In genomic region chr11:89259338-89259915, GRCm38 (mm10) we compare ENCODE assay signal across 23 mouse cellular contexts. TPM values are rescaled to one million over a fixed set of nuclear protein-coding genes. Genes with fewer than 3 reads are reported as not detected.
DNase-seq lines count a peak whose midpoint lies in the region; ATAC-seq lines count a peak whose summit lies in the region.
"Had no signal": no experiment of that assay in that cellular context is flagged by ENCODE, and none has a peak within 500 bp of the region (broad histone marks: within the 10 kb centered on the region; RNA-seq: fewer than 3 reads in every experiment).

No protein-coding gene starts in this region.

- H3K27ac ChIP-seq in hindbrain, embryonic 11.5 days (ENCODE audit: low read depth, low read length) = no peak overlapping the region
- no peak overlapping the region for H3K27ac ChIP-seq in hindbrain, embryonic 14.5 days
- H3K27ac ChIP-seq in forebrain, embryonic 12.5 days = peak overlapping the region; percentile 65
- H3K27ac ChIP-seq in midbrain, embryonic 13.5 days = no peak overlapping the region
- H3K27ac ChIP-seq: embryonic facial prominence, embryonic 13.5 days; left cerebral cortex, adult 2 months; neural tube, embryonic 13.5 days had no signal

- peak; percentile 70; the same call in 1 of the 2 replicates for ATAC-seq in hindbrain, embryonic 11.5 days (ENCODE audit: low FRiP score)
- ATAC-seq in hindbrain, embryonic 14.5 days (ENCODE audit: low FRiP score) = no peak
- ATAC-seq in forebrain, embryonic 12.5 days (ENCODE audit: low FRiP score) = peak; percentile 80
- 0 out of 2 replicates have a peak, but pooled peaks have one; percentile 9 for ATAC-seq in midbrain, embryonic 13.5 days
- ATAC-seq: lung, postnatal 0 days had no signal

- DNase-seq in hindbrain, embryonic 11.5 days (ENCODE audit: low spot score) = peak; percentile 34
- DNase-seq in hindbrain, embryonic 14.5 days (ENCODE audit: low spot score) = no peak
- peak; percentile 39 for DNase-seq in embryo, embryonic 10.5 days (ENCODE audit: low spot score)
- no peak for DNase-seq in right cerebral cortex, adult 18-20 months
- DNase-seq in gastrocnemius, adult 8-10 months (ENCODE audit: low spot score in 2 of 2) = no peak
- DNase-seq: adrenal gland, postnatal 36 days; B cell, adult 2 months; cerebellum, adult 18-20 months; cerebellum, postnatal 25 days; gastrocnemius, postnatal 25 days; kidney, adult 2 months; kidney, postnatal 10 days; left cerebral cortex, postnatal 4 days; liver; right cerebral cortex, postnatal 4 days; thymus, adult 2 months had no signal

- H3K9me3 ChIP-seq in hindbrain, embryonic 11.5 days (ENCODE audit: control insufficient read depth, low read length) = no peaks in the 10 kb centered on the region
- H3K9me3 ChIP-seq in hindbrain, embryonic 14.5 days (ENCODE audit: control insufficient read depth, low read length) = no peaks in the 10 kb centered on the region
- no peaks in the 10 kb centered on the region for H3K9me3 ChIP-seq in forebrain, embryonic 12.5 days
- no peaks in the 10 kb centered on the region for H3K9me3 ChIP-seq in midbrain, embryonic 13.5 days
- H3K9me3 ChIP-seq: embryonic facial prominence, embryonic 13.5 days; neural tube, embryonic 13.5 days had no signal

- H3K27me3 ChIP-seq in hindbrain, embryonic 11.5 days (ENCODE audit: control insufficient read depth, insufficient read depth, low read length) = no peaks in the 10 kb centered on the region
- H3K27me3 ChIP-seq in hindbrain, embryonic 14.5 days (ENCODE audit: control insufficient read depth, insufficient read depth, low read length) = no peaks in the 10 kb centered on the region
- no peaks in the 10 kb centered on the region for H3K27me3 ChIP-seq in forebrain, embryonic 12.5 days
- no peaks in the 10 kb centered on the region for H3K27me3 ChIP-seq in midbrain, embryonic 13.5 days
- H3K27me3 ChIP-seq: embryonic facial prominence, embryonic 13.5 days; neural tube, embryonic 13.5 days had no signal

- no peak overlapping the region for H3K4me2 ChIP-seq in hindbrain, embryonic 11.5 days (replicated peaks; ENCODE audit: low read depth, low read length)
- H3K4me2 ChIP-seq in hindbrain, embryonic 14.5 days (replicated peaks) = no peak overlapping the region
- H3K4me2 ChIP-seq in forebrain, embryonic 12.5 days = no peak overlapping the region
- no peak overlapping the region for H3K4me2 ChIP-seq in midbrain, embryonic 13.5 days (replicated peaks)
- H3K4me2 ChIP-seq: embryonic facial prominence, embryonic 13.5 days; neural tube, embryonic 13.5 days had no signal

- no peaks in the 10 kb centered on the region for H3K36me3 ChIP-seq in hindbrain, embryonic 11.5 days (ENCODE audit: control insufficient read depth, insufficient read depth, low read length)
- H3K36me3 ChIP-seq in hindbrain, embryonic 14.5 days (replicated peaks; ENCODE audit: control insufficient read depth, insufficient read depth) = no peaks in the 10 kb centered on the region
- no peaks in the 10 kb centered on the region for H3K36me3 ChIP-seq in forebrain, embryonic 12.5 days (replicated peaks)
- no peaks in the 10 kb centered on the region for H3K36me3 ChIP-seq in midbrain, embryonic 13.5 days
- H3K36me3 ChIP-seq: embryonic facial prominence, embryonic 13.5 days; neural tube, embryonic 13.5 days had no signal

- no peak overlapping the region for H3K9ac ChIP-seq in hindbrain, embryonic 11.5 days (ENCODE audit: low read depth, low read length)
- no peak overlapping the region for H3K9ac ChIP-seq in hindbrain, embryonic 14.5 days
- H3K9ac ChIP-seq in forebrain, embryonic 12.5 days = no peak overlapping the region
- no peak overlapping the region for H3K9ac ChIP-seq in midbrain, embryonic 13.5 days (replicated peaks)
- H3K9ac ChIP-seq: embryonic facial prominence, embryonic 13.5 days; neural tube, embryonic 13.5 days had no signal

- H3K4me1 ChIP-seq in hindbrain, embryonic 11.5 days (replicated peaks; ENCODE audit: control insufficient read depth, insufficient read depth, low read length) = no peaks in the 10 kb centered on the region
- H3K4me1 ChIP-seq in hindbrain, embryonic 14.5 days (replicated peaks; ENCODE audit: control insufficient read depth, insufficient read depth, low read length) = 0 out of 2 replicates have a peak, but pooled peaks cover 3% of the 10 kb centered on the region
- peaks cover 33% of the 10 kb centered on the region for H3K4me1 ChIP-seq in forebrain, embryonic 12.5 days
- peaks cover 21% of the 10 kb centered on the region for H3K4me1 ChIP-seq in midbrain, embryonic 13.5 days (replicated peaks)

- no peak overlapping the region for H3K4me3 ChIP-seq in hindbrain, embryonic 11.5 days (ENCODE audit: low read depth, low read length)
- no peak overlapping the region for H3K4me3 ChIP-seq in hindbrain, embryonic 14.5 days (replicated peaks; ENCODE audit: low read length)
- no peak overlapping the region for H3K4me3 ChIP-seq in forebrain, embryonic 12.5 days (replicated peaks)
- no peak overlapping the region for H3K4me3 ChIP-seq in midbrain, embryonic 13.5 days (replicated peaks)
- H3K4me3 ChIP-seq: embryonic facial prominence, embryonic 13.5 days; left cerebral cortex, adult 2 months; neural tube, embryonic 13.5 days had no signal

- 38% methylated on average over 7 of the region's 7 CpGs for WGBS in hindbrain, embryonic 11.5 days
- WGBS in hindbrain, embryonic 14.5 days = 25% methylated on average over 7 of the region's 7 CpGs
- 12% methylated on average over 7 of the region's 7 CpGs for WGBS in forebrain, embryonic 12.5 days
- WGBS in midbrain, embryonic 13.5 days = 20% methylated on average over 7 of the region's 7 CpGs

RNA-seq across cellular contexts. Expression of gene Nog, which starts 42.7 kb away (rescaled TPM):
- 4.9 and 6.5 TPM in 2 replicates for polyA plus RNA-seq in hindbrain, embryonic 11.5 days (2014; fragmentation: Nextera tagmentation; extraction: Ambion mirVana)
- 4.0 and 6.1 TPM in 2 replicates for polyA plus RNA-seq in hindbrain, embryonic 14.5 days (2014; fragmentation: Nextera tagmentation; extraction: Ambion mirVana)
- 6.4 TPM in 2 replicates for polyA plus RNA-seq in forebrain, embryonic 12.5 days (2016; fragmentation: Nextera tagmentation; extraction: Ambion mirVana)
- 2.7 and 3.2 TPM in 2 replicates for polyA plus RNA-seq in midbrain, embryonic 13.5 days (2015; fragmentation: Nextera tagmentation; extraction: Ambion mirVana)
- 1 to 10 TPM; 2.0 to 3.6 (median 2.8) TPM for total RNA-seq in gastrocnemius, adult 8-10 months (2022)
- polyA plus RNA-seq: liver, embryonic 16.5 days had no signal

Comparison
In these comparisons a context has a peak if more than half of its experiments do, and no peak if none do; other contexts are left out.
1. DNase-seq: peak in hindbrain, embryonic 11.5 days (single experiment) and embryo, embryonic 10.5 days (single experiment); none in hindbrain, embryonic 14.5 days (single experiment), right cerebral cortex, adult 18-20 months (single experiment) and gastrocnemius, adult 8-10 months (0 of 2).